Mouse (Mus musculus): Measurements from ENCODE around the gene Psen2. TPM values are rescaled to one million over a fixed set of nuclear protein-coding genes. Genes with fewer than 3 reads are reported as not detected.

Psen2 gene
- total RNA-seq, 1 experiment, result 13.6 TPM

- Histone ChIP-seq H3K4me3 (ENCODE audit: insufficient read depth in 1 of 2, low read depth in 1 of 2, low read length in 2 of 2, poor library complexity in 1 of 2, severe bottlenecking in 1 of 2) (no peak overlapping the region), H3K27ac (ENCODE audit: insufficient read depth, low read depth, low read length, poor library complexity, severe bottlenecking) (no peak overlapping the region), H3K9ac (ENCODE audit: insufficient read depth, low read depth, low read length, poor library complexity, severe bottlenecking) (no peak overlapping the region), H3K4me1 (ENCODE audit: control insufficient read depth in 2 of 2, insufficient read depth in 2 of 2, low read length in 2 of 2, poor library complexity in 1 of 2) (peaks cover 7% of the 10 kb centered on the region in 2 experiments; a peak in 3 of 4 replicates), H3K36me3 (ENCODE audit: control insufficient read depth, insufficient read depth, low read length, poor library complexity, severe bottlenecking) (no peaks in the 10 kb centered on the region), H3K9me3 (ENCODE audit: control insufficient read depth, insufficient read depth, low read depth, low read length) (no peaks in the 10 kb centered on the region)
- TF ChIP-seq CHD2 (IDR thresholded peaks at IDR 0.05; ENCODE audit: low read depth, low read length), result no peak
- TF ChIP-seq ZC3H11A (IDR thresholded peaks at IDR 0.05; ENCODE audit: borderline replicate concordance, low read depth, low read length), result no peak
- TF ChIP-seq MAFK (IDR thresholded peaks at IDR 0.05; ENCODE audit: insufficient read depth, low read depth, low read length), result no peak
- TF ChIP-seq HCFC1 (IDR thresholded peaks at IDR 0.05; ENCODE audit: borderline replicate concordance, insufficient read depth, low read length), result no peak
- TF ChIP-seq ZNF384 (IDR thresholded peaks at IDR 0.05; ENCODE audit: low read depth, low read length), result no peak
- in situ Hi-C loops (cut with MboI; ENCODE audit: low sequenced_read_pairs in 2 of 2, unreplicated experiment in 2 of 2), result no loop called here
- no peak for DNase-seq (ENCODE audit: low read depth, low spot score)
Observed at GRCm38 (mm10) chr1:180247901-180248300, 15.3 kb downstream of the Psen2 start.

DNA sequence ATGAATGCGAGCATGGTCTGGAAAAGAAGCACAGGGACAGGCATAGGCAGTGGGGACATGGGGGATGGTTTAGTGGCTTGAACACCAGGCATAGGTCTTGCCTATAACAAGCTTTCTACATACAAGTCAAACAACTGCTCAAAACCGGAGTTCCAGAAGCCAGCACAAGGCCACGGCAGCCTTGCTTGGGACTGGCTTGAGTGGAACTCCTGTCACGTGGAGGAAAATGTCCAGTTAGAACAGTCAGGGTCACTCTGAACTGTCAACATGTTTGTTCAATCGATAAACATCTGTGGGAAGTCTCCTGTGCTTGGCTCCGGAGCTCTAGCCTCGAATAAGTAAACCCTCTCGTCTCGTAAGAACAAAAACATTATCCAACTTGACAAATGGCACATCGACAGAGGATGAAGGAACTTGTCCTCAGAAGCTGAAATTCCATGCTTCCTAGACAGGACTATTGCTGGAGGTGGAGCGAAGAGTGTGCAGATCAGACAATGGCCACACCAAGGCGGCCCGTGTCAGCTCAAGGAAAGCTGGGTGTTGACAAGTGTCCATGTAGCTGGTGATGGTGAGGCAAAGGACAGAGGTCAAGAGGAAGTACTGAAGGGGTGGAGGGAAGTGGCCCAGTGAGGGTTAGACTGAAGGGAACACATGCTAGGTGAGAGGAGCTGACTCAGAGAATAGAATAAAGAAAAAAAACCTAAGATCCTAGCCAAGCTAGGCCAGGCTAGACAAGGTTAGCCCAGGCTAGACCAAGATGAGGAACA, 17.3 kb downstream of the Psen2 start:
- no peak for DNase-seq (ENCODE audit: low read depth, low spot score)
- Histone ChIP-seq H3K27ac (ENCODE audit: insufficient read depth, low read depth, low read length, poor library complexity, severe bottlenecking) (no peak overlapping the region; the same call in 1 of the 2 replicates), H3K9me3 (ENCODE audit: control insufficient read depth, insufficient read depth, low read depth, low read length) (no peaks in the 10 kb centered on the region), H3K4me3 (ENCODE audit: insufficient read depth in 1 of 2, low read depth in 1 of 2, low read length in 2 of 2, poor library complexity in 1 of 2, severe bottlenecking in 1 of 2) (no peak overlapping the region), H3K9ac (ENCODE audit: insufficient read depth, low read depth, low read length, poor library complexity, severe bottlenecking) (no peak overlapping the region), H3K4me1 (ENCODE audit: control insufficient read depth in 2 of 2, insufficient read depth in 2 of 2, low read length in 2 of 2, poor library complexity in 1 of 2) (peaks cover 3 to 4% of the 10 kb centered on the region in 2 experiments; a peak in 3 of 4 replicates), H3K36me3 (ENCODE audit: control insufficient read depth, insufficient read depth, low read length, poor library complexity, severe bottlenecking) (no peaks in the 10 kb centered on the region)
- in situ Hi-C loops (cut with MboI; ENCODE audit: low sequenced_read_pairs in 2 of 2, unreplicated experiment in 2 of 2), result no loop called here
- TF ChIP-seq ZC3H11A (IDR thresholded peaks at IDR 0.05; ENCODE audit: borderline replicate concordance, low read depth, low read length), result no peak
- no peak for TF ChIP-seq HCFC1 (IDR thresholded peaks at IDR 0.05; ENCODE audit: borderline replicate concordance, insufficient read depth, low read length)
- no peak for TF ChIP-seq MAFK (IDR thresholded peaks at IDR 0.05; ENCODE audit: insufficient read depth, low read depth, low read length)
- TF ChIP-seq ZNF384 (IDR thresholded peaks at IDR 0.05; ENCODE audit: low read depth, low read length), result no peak
- TF ChIP-seq CHD2 (IDR thresholded peaks at IDR 0.05; ENCODE audit: low read depth, low read length), result no peak

GRCm38 (mm10) chr1:180231729-180232128, 31.5 kb downstream of the Psen2 start:
- H3K27ac ChIP-seq (ENCODE audit: insufficient read depth, low read depth, low read length, poor library complexity, severe bottlenecking), result no peak overlapping the region
- H3K9me3 ChIP-seq (ENCODE audit: control insufficient read depth, insufficient read depth, low read depth, low read length), result no peaks in the 10 kb centered on the region
- in situ Hi-C loops (cut with MboI; ENCODE audit: low sequenced_read_pairs in 2 of 2, unreplicated experiment in 2 of 2), result no loop called here
- no peaks in the 10 kb centered on the region for H3K36me3 ChIP-seq (ENCODE audit: control insufficient read depth, insufficient read depth, low read length, poor library complexity, severe bottlenecking)
- no peak for DNase-seq (ENCODE audit: low read depth, low spot score)
- H3K4me3 ChIP-seq (ENCODE audit: insufficient read depth in 1 of 2, low read depth in 1 of 2, low read length in 2 of 2, poor library complexity in 1 of 2, severe bottlenecking in 1 of 2), result no peak overlapping the region
- H3K4me1 ChIP-seq (ENCODE audit: control insufficient read depth in 2 of 2, insufficient read depth in 2 of 2, low read length in 2 of 2, poor library complexity in 1 of 2), result peaks cover 0 to 4% of the 10 kb centered on the region in 2 experiments; a peak in 2 of 4 replicates
- no peak overlapping the region for H3K9ac ChIP-seq (ENCODE audit: insufficient read depth, low read depth, low read length, poor library complexity, severe bottlenecking)
- TF ChIP-seq MAFK (IDR thresholded peaks at IDR 0.05; ENCODE audit: insufficient read depth, low read depth, low read length) (no peak), ZC3H11A (IDR thresholded peaks at IDR 0.05; ENCODE audit: borderline replicate concordance, low read depth, low read length) (no peak), CHD2 (IDR thresholded peaks at IDR 0.05; ENCODE audit: low read depth, low read length) (no peak), HCFC1 (IDR thresholded peaks at IDR 0.05; ENCODE audit: borderline replicate concordance, insufficient read depth, low read length) (no peak), ZNF384 (IDR thresholded peaks at IDR 0.05; ENCODE audit: low read depth, low read length) (no peak)

DNA sequence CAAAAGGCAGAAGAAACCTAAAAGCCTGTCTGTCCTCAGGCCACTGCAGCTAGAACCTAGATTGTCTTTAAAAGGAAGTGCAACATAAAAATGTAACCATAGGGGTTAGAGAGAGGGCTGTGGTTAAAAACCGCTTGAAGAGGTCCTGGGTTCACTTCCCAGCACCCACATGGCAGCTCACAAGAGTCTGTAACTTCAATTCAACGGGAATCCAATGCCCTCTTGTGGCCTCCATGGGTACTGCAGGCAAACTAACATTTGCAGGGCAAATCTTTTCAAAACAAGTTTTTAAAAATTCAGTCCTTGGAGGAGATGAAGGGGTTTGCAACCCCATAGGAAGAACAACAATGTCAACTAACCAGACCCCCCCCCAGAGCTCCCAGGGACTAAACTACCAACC, 32.7 kb downstream of the Psen2 start:
- no peak for TF ChIP-seq CHD2 (IDR thresholded peaks at IDR 0.05; ENCODE audit: low read depth, low read length)
- TF ChIP-seq MAFK (IDR thresholded peaks at IDR 0.05; ENCODE audit: insufficient read depth, low read depth, low read length), result no peak
- TF ChIP-seq ZNF384 (IDR thresholded peaks at IDR 0.05; ENCODE audit: low read depth, low read length), result no peak
- TF ChIP-seq ZC3H11A (IDR thresholded peaks at IDR 0.05; ENCODE audit: borderline replicate concordance, low read depth, low read length), result peak; percentile 71; the same call in 1 of the 2 replicates
- no peak for TF ChIP-seq HCFC1 (IDR thresholded peaks at IDR 0.05; ENCODE audit: borderline replicate concordance, insufficient read depth, low read length)
- no peaks in the 10 kb centered on the region for H3K9me3 ChIP-seq (ENCODE audit: control insufficient read depth, insufficient read depth, low read depth, low read length)
- DNase-seq (ENCODE audit: low read depth, low spot score), result no peak

More for the DNA sequence above, 32.7 kb downstream of the Psen2 start:
- no peaks in the 10 kb centered on the region for H3K36me3 ChIP-seq (ENCODE audit: control insufficient read depth, insufficient read depth, low read length, poor library complexity, severe bottlenecking)
- peaks cover 0 to 5% of the 10 kb centered on the region in 2 experiments; a peak in 2 of 4 replicates for H3K4me1 ChIP-seq (ENCODE audit: control insufficient read depth in 2 of 2, insufficient read depth in 2 of 2, low read length in 2 of 2, poor library complexity in 1 of 2)
- H3K4me3 ChIP-seq (ENCODE audit: insufficient read depth in 1 of 2, low read depth in 1 of 2, low read length in 2 of 2, poor library complexity in 1 of 2, severe bottlenecking in 1 of 2), result no peak overlapping the region
- no peak overlapping the region for H3K27ac ChIP-seq (ENCODE audit: insufficient read depth, low read depth, low read length, poor library complexity, severe bottlenecking)
- H3K9ac ChIP-seq (ENCODE audit: insufficient read depth, low read depth, low read length, poor library complexity, severe bottlenecking), result no peak overlapping the region
- in situ Hi-C loops (cut with MboI; ENCODE audit: low sequenced_read_pairs in 2 of 2, unreplicated experiment in 2 of 2), result no loop called here

Measured in ES-E14 (cell line).